Mouse (Mus musculus) heart, postnatal 0 days (tissue): ENCODE measurements around the gene B3gnt7. TPM values are rescaled to one million over a fixed set of nuclear protein-coding genes. Genes with fewer than 3 reads are reported as not detected.

Experiments
- ATAC-seq: fragments of 200-750 bp; cut with Nextera tagmentation; 2 replicates; pipeline ENCODE4 v1.8.0; 2017; ENCODE audit warnings: low read depth, moderate number of reproducible peaks, moderate library complexity; ENCODE audit not compliant: insufficient read depth
- DNase-seq: peaks from one replicate; pipeline ENCODE4 v3.0.0-alpha.2; 2016; ENCODE audit warnings: low spot score
- H3K27ac ChIP-seq: fragments of 300-500 bp; sonication (generic); 2 replicates; pipeline ENCODE4 v1.5.1; 2014; ENCODE audit warnings: low read depth, mild to moderate bottlenecking
- H3K27me3 ChIP-seq: fragments of 300-500 bp; sonication (generic); 2 replicates; pipeline ENCODE4 v1.6.1; 2014; ENCODE audit warnings: low read length, mixed read lengths; ENCODE audit not compliant: control insufficient read depth, insufficient read depth
- H3K36me3 ChIP-seq: fragments of 300-500 bp; sonication (generic); replicated peaks from 2 replicates; pipeline ENCODE4 v1.6.1; 2014; ENCODE audit warnings: low read length, mixed read lengths; ENCODE audit not compliant: control insufficient read depth, insufficient read depth
- H3K4me1 ChIP-seq: fragments of 300-500 bp; sonication (generic); 2 replicates; pipeline ENCODE4 v1.6.1; 2014; ENCODE audit warnings: antibody characterized with exemption; ENCODE audit not compliant: control insufficient read depth, insufficient read depth
- H3K4me2 ChIP-seq: fragments of 300-500 bp; sonication (generic); 2 replicates; pipeline ENCODE4 v1.6.1; 2014; ENCODE audit warnings: low read depth, mild to moderate bottlenecking, low read length, moderate library complexity
- H3K4me3 ChIP-seq: fragments of 300-500 bp; sonication (generic); 2 replicates; pipeline ENCODE4 v1.5.1; 2014; ENCODE audit warnings: low read depth, low read length
- H3K9ac ChIP-seq: fragments of 300-500 bp; sonication (generic); replicated peaks from 2 replicates; pipeline ENCODE4 v1.6.1; 2014; ENCODE audit warnings: low read depth, low read length, mixed read lengths
- H3K9me3 ChIP-seq: fragments of 300-500 bp; sonication (generic); replicated peaks from 2 replicates; pipeline ENCODE4 v1.6.1; 2016; ENCODE audit warnings: low read length; ENCODE audit not compliant: control insufficient read depth
- CTCF ChIP-seq: IDR thresholded peaks from 2 replicates; pipeline ENCODE4 v1.5.1; 2016; ENCODE audit warnings: antibody characterized with exemption, control low read depth, low read depth
- EP300 ChIP-seq: IDR thresholded peaks from 2 replicates; pipeline ENCODE4 v1.6.1; 2016; ENCODE audit warnings: antibody characterized with exemption, low read depth
- WGBS: fragments of 180-500 bp; shearing (Covaris S2); extraction: QIAGEN DNeasy Blood & Tissue Kit; methylation state at CpG from one replicate; pipeline ENCODE4 v1.1.7; 2014; 5-methylcytosine and 5-hydroxymethylcytosine counted together
- polyA plus RNA-seq: library from polyadenylated mRNA; unstranded; fragments of >200 nt; fragmentation: Nextera tagmentation; extraction: Ambion mirVana; gene quantifications from 2 replicates; pipeline ENCODE4 v1.2.1, GENCODE M21; 2015
- total RNA-seq: library from RNA; depleted of rRNA; stranded (reverse); fragments of >200 nt; gene quantifications from 2 replicates; pipeline ENCODE4 v1.2.3, GENCODE M21; 2014; ENCODE audit warnings: low replicate concordance

The B3gnt7 gene
- total and polyA plus RNA-seq, 2 experiments from 2014 or later: 0.49 to 0.69 TPM

DNA sequence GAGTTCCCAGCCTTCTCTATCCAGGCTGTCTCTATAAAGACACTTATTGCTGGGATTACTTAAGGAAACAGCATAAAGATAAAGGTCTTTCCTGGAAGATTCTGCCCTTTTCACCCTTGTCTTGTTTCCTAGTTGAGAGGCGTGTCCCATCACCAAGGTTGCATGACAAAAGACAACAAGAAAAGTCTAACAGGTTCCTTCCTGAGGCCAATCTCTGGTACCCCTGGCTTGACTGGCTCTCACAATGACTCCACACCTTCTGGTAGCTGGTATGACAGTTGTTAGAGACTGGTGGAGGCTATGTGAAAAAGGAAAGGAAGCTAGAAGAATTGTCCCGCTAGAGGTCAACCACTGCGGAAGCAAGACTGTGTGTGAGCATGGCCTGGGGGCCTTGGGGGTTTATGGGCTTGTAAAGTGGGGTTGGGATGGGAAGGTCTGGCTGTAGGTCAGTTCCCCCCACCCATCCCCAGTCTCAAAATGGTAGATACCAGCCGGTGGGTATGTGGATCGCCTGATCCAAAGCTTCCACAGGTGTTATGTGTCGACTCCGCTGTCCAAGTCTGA, 6.7 kb downstream of the B3gnt7 start:
- no peak for TF ChIP-seq EP300
- ATAC-seq: no peak
- no peak overlapping the region for H3K4me3 ChIP-seq
- no peak overlapping the region for H3K4me2 ChIP-seq
- H3K27me3 ChIP-seq: peaks cover 12% of the 10 kb centered on the region
- WGBS: 86% methylated on average over 7 of the region's 7 CpGs
- no peak overlapping the region for H3K27ac ChIP-seq
- H3K4me1 ChIP-seq: no peaks in the 10 kb centered on the region
- H3K9ac ChIP-seq: no peak overlapping the region
- H3K36me3 ChIP-seq: no peaks in the 10 kb centered on the region
- DNase-seq: no peak
- H3K9me3 ChIP-seq: no peaks in the 10 kb centered on the region

- Histone ChIP-seq H3K27me3 (0 out of 2 replicates have a peak, but pooled peaks cover 2% of the 10 kb centered on the region), H3K36me3 (no peaks in the 10 kb centered on the region), H3K4me1 (no peaks in the 10 kb centered on the region), H3K9ac (no peak overlapping the region), H3K27ac (no peak overlapping the region), H3K4me2 (no peak overlapping the region), H3K4me3 (no peak overlapping the region), H3K9me3 (no peaks in the 10 kb centered on the region)
- ATAC-seq: no peak
- 53% methylated on average over 15 of the region's 15 CpGs for WGBS
- TF ChIP-seq EP300 (no peak), CTCF (no peak)
- DNase-seq: no peak
Observed at GRCm38 (mm10) chr1:86310536-86311310, 8.1 kb downstream of the B3gnt7 start.

DNA sequence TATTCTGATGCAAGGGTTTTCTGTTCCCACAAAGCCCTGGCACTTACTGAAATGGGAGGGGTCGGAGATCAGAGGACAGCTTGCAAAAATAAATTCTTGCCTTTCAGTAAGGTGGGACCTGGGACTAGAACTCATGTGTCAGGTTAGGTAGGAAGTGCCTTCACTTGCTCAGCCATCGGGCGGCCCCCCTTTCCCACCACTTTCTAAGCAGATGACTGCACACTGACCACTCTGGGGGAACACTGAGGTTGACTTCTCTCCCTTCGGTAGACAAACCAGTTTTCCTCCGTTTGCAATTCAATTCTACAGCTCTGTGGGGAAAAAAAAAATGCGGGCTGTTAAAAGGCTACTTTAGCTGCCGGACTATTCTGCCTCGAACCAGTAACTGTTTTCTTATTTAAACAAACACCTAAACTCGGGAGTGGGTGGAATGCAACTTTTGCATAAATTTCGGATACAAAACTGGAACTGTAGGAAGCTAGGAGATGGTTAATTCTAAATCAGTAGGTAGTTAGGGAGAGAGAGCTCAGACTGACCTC, 8.9 kb downstream of the B3gnt7 start:
- no peaks in the 10 kb centered on the region for H3K4me1 ChIP-seq
- no peak for DNase-seq
- H3K27me3 ChIP-seq: no peaks in the 10 kb centered on the region
- H3K9ac ChIP-seq: no peak overlapping the region
- ATAC-seq: no peak
- H3K4me3 ChIP-seq: no peak overlapping the region
- no peaks in the 10 kb centered on the region for H3K36me3 ChIP-seq
- no peaks in the 10 kb centered on the region for H3K9me3 ChIP-seq
- 57% methylated on average over 10 of the region's 10 CpGs for WGBS
- no peak for TF ChIP-seq EP300
- TF ChIP-seq CTCF: no peak
- H3K4me2 ChIP-seq: no peak overlapping the region
- H3K27ac ChIP-seq: no peak overlapping the region

DNA sequence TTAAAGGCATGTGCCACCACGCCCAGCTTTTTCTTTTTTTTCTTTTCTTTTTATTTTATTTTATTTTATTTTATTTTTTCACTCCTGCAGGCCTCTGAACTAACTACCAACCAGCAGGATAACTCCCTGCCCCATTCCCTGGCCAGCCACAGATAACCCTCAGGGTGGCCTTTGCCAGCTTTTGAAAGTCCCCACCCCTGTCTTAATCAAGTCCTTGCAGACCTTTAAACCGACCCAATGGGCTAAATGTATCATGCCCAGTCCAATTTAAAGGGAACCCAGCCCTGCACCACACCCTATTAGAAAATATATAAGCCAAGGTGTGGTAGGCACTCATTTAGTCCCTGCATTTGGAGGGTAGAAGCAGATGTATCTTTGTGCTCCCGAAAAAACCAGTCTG, 9.6 kb downstream of the B3gnt7 start:
- no peaks in the 10 kb centered on the region for H3K4me1 ChIP-seq
- no peak overlapping the region for H3K4me3 ChIP-seq
- no peaks in the 10 kb centered on the region for H3K27me3 ChIP-seq
- no peak overlapping the region for H3K4me2 ChIP-seq
- WGBS: 72% methylated on average over 3 of the region's 3 CpGs
- H3K36me3 ChIP-seq: no peaks in the 10 kb centered on the region
- ATAC-seq: no peak
- TF ChIP-seq EP300: no peak
- TF ChIP-seq CTCF: no peak
- H3K9ac ChIP-seq: no peak overlapping the region
- no peaks in the 10 kb centered on the region for H3K9me3 ChIP-seq
- DNase-seq: no peak
- no peak overlapping the region for H3K27ac ChIP-seq

GRCm38 (mm10) chr1:86313096-86313771, 10.6 kb downstream of the B3gnt7 start:
- ATAC-seq: no peak
- TF ChIP-seq EP300 (no peak), CTCF (no peak)
- no peaks in the 10 kb centered on the region for H3K9me3 ChIP-seq
- 49% methylated on average over 16 of the region's 16 CpGs for WGBS
- DNase-seq: no peak
- no peak overlapping the region for H3K4me2 ChIP-seq
- H3K9ac ChIP-seq: no peak overlapping the region
- no peaks in the 10 kb centered on the region for H3K36me3 ChIP-seq
- H3K4me1 ChIP-seq: no peaks in the 10 kb centered on the region
- H3K27ac ChIP-seq: no peak overlapping the region
- H3K27me3 ChIP-seq: no peaks in the 10 kb centered on the region
- H3K4me3 ChIP-seq: no peak overlapping the region
